Mouse (Mus musculus) MEL (cell line): ENCODE data around the gene Igf2r.
A peak's percentile ranks its signal among the peaks of the same experiment; 100 is the strongest.

ENCODE experiments used
- CTCF ChIP-seq, 3 experiments: IDR thresholded peaks in 2 of 3; conservative IDR thresholded peaks in 1 of 3; 2 replicates each; pipeline ENCODE4 v1.5.1; 2011 to 2012; ENCODE audit warnings: low read length in 3 of 3, low read depth in 2 of 3, mild to moderate bottlenecking in 2 of 3, improper control_type of control experiment in 1 of 3, inconsistent platforms in 1 of 3, mixed read lengths in 1 of 3, moderate library complexity in 1 of 3; ENCODE audit not compliant: control insufficient read depth in 1 of 3, insufficient read depth in 1 of 3, poor library complexity in 1 of 3, severe bottlenecking in 1 of 3
- EP300 ChIP-seq, 2 experiments: IDR thresholded peaks; 2 replicates each; pipeline ENCODE4 v1.6.1; 2011; ENCODE audit warnings: improper control_type of control experiment in 2 of 2, low read length in 2 of 2, low read depth in 1 of 2, mild to moderate bottlenecking in 1 of 2
- MAZ ChIP-seq: IDR thresholded peaks from 2 replicates; pipeline ENCODE4 v1.6.1; 2012; ENCODE audit warnings: low read depth, mild to moderate bottlenecking, inconsistent platforms, low read length, improper control_type of control experiment
- MYC ChIP-seq: IDR thresholded peaks from 2 replicates; pipeline ENCODE4 v1.6.1; 2011; ENCODE audit warnings: low read depth, mild to moderate bottlenecking, low read length, improper control_type of control experiment, moderate library complexity
- NELFE ChIP-seq: IDR thresholded peaks from 2 replicates; pipeline ENCODE4 v1.6.1; 2011; ENCODE audit warnings: low read depth, low read length, improper control_type of control experiment
- POLR2A ChIP-seq, 2 experiments: IDR thresholded peaks; 2 replicates each; pipeline ENCODE4 v1.6.1; 2011 to 2012; ENCODE audit warnings: low read length in 2 of 2, mild to moderate bottlenecking in 2 of 2, control low read depth in 1 of 2, improper control_type of control experiment in 1 of 2, low read depth in 1 of 2, moderate library complexity in 1 of 2; ENCODE audit not compliant: control insufficient read depth in 1 of 2, insufficient read depth in 1 of 2, poor library complexity in 1 of 2
- POLR2AphosphoS2 ChIP-seq: IDR thresholded peaks from 2 replicates; pipeline ENCODE4 v1.6.1; 2011; ENCODE audit warnings: low read length, improper control_type of control experiment
- TCF12 ChIP-seq: IDR thresholded peaks from 2 replicates; pipeline ENCODE4 v1.6.1; 2014; ENCODE audit warnings: low read depth, mild to moderate bottlenecking, inconsistent platforms, low read length, improper control_type of control experiment, moderate library complexity
- USF2 ChIP-seq, 2 experiments: IDR thresholded peaks; 2 replicates each; pipeline ENCODE4 v1.6.1; 2011 to 2012; ENCODE audit warnings: improper control_type of control experiment in 2 of 2, low read length in 2 of 2, borderline replicate concordance in 1 of 2, inconsistent platforms in 1 of 2, low read depth in 1 of 2, mild to moderate bottlenecking in 1 of 2; ENCODE audit not compliant: insufficient read depth in 1 of 2
- ZC3H11A ChIP-seq: IDR thresholded peaks from 2 replicates; pipeline ENCODE4 v1.6.1; 2012; ENCODE audit warnings: low read depth, mild to moderate bottlenecking, inconsistent platforms, low read length, improper control_type of control experiment
- ZKSCAN1 ChIP-seq: IDR thresholded peaks from 2 replicates; pipeline ENCODE4 v1.6.1; 2012; ENCODE audit warnings: low read depth, mild to moderate bottlenecking, inconsistent platforms, low read length, improper control_type of control experiment, moderate library complexity

- TF ChIP-seq USF2 (IDR thresholded peaks at IDR 0.05; ENCODE audit: borderline replicate concordance in 1 of 2, insufficient read depth in 1 of 2, low read depth in 1 of 2, low read length in 2 of 2) (no peak), POLR2AphosphoS2 (no peak), POLR2A (IDR thresholded peaks at IDR 0.05; ENCODE audit: control insufficient read depth in 1 of 2, insufficient read depth in 1 of 2, low read depth in 1 of 2, low read length in 2 of 2, poor library complexity in 1 of 2) (no peak), MYC (no peak), CTCF (IDR thresholded peaks at IDR 0.05 in 2 of 3, conservative IDR thresholded peaks at IDR 0.05 in 1 of 3; ENCODE audit: control insufficient read depth in 1 of 3, insufficient read depth in 1 of 3, low read depth in 2 of 3, low read length in 3 of 3, poor library complexity in 1 of 3, severe bottlenecking in 1 of 3) (peak; percentile 14 to 80 (median 72); a peak in 4 of 6 replicates), ZC3H11A (peak; percentile 79), EP300 (IDR thresholded peaks at IDR 0.05; ENCODE audit: low read depth in 1 of 2, low read length in 2 of 2) (no peak), TCF12 (no peak), ZKSCAN1 (no peak), NELFE (no peak), MAZ (no peak)
Observed at GRCm38 (mm10) chr17:12660572-12661260, 108.7 kb downstream of the Igf2r start.
